Mouse (Mus musculus): ENCODE measurements at regions not wholly inside any gene's neighbourhood (a gene's known extent, or its start where the extent isn't known, plus 50 kb on each side); places are given as distances from the start of the nearest gene placed in this dataset.

DNA sequence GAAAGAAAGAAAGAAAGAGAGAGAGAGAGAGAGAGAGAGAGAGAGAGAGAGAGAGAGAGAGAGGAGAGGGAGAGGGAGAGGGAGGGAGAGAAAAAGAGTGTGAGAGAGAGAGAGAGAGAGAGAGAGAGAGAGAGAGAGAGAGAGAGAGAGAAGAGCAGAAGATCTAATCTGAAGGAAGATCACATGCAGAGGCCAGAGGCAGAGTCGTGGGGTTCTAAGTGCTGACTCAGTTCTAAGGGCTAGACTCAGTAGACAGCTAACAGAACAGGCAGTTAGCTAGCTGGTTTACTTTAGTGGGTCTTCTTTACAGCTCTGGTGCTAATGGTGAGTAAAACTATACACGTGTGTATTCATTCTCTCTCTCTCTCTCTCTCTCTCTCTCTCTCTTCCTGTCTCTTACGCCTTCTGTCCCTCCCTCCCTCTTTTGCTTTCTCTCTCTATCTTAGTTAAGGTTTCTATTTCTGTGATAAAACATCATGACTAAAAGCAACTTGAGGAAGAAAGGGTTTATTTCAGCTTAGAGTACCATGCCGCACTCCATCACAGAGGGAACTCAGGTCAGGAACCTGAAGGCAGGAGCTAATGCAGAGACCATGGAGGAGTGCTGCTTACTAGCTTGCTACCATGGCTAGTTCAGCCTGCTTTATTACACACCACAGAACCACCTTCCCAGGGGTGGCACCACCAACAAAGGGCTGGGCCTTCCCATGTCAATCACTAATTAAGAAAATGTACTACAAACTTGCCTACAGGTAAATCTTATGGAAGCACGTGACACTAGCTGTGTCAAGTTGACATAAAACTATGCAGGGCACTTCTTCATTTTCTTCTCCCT, 142.8 kb upstream of the Jun start:
- H3K9ac ChIP-seq (replicated peaks; ENCODE audit: low read length), result no peak overlapping the region
- H3K4me1 ChIP-seq (ENCODE audit: control insufficient read depth, insufficient read depth, low read length), result no peaks in the 10 kb centered on the region
- no peak overlapping the region for H3K27ac ChIP-seq (replicated peaks; ENCODE audit: low read depth, low read length)
- DNase-seq (no peak), ATAC-seq (ENCODE audit: low FRiP score, low TSS enrichment) (no peak)
- 76% methylated on average over 5 of the region's 5 CpGs for WGBS
- H3K9me3 ChIP-seq (ENCODE audit: control insufficient read depth, low read length), result no peaks in the 10 kb centered on the region
- H3K36me3 ChIP-seq (ENCODE audit: control insufficient read depth, insufficient read depth, low read length), result no peaks in the 10 kb centered on the region
- H3K4me2 ChIP-seq (ENCODE audit: low read length), result no peak overlapping the region
- H3K4me3 ChIP-seq (replicated peaks; ENCODE audit: low read depth, low read length), result no peak overlapping the region
- H3K27me3 ChIP-seq (ENCODE audit: control insufficient read depth, insufficient read depth, low read length), result no peaks in the 10 kb centered on the region

DNA sequence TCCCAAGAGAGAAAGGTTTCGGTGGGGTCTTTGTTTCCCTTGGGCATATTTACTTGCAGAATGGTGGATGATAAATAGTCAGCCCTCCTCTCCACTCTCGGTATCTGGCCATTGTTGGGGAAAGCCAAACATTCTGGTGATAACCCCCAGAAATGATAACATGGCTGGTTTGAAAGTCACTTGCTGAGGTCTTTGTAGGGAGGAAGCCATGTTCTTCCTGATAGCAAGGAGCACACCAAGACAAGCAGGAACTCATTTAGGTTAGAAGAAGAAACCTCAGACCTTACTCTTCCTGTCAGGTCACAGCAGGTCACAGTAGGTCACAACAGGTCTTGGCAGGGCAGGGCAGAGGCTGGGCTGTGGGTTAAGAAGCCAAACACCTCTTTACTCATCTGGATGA, 144.1 kb upstream of the Jun start:
- H3K27me3 ChIP-seq (ENCODE audit: control insufficient read depth, insufficient read depth, low read length), result no peaks in the 10 kb centered on the region
- 86% methylated on average over 2 of the region's 2 CpGs for WGBS
- ATAC-seq (ENCODE audit: low FRiP score, low TSS enrichment), result no peak
- no peak for DNase-seq
- H3K4me2 ChIP-seq (ENCODE audit: low read length), result no peak overlapping the region
- no peak overlapping the region for H3K27ac ChIP-seq (replicated peaks; ENCODE audit: low read depth, low read length)
- H3K36me3 ChIP-seq (ENCODE audit: control insufficient read depth, insufficient read depth, low read length), result no peaks in the 10 kb centered on the region
- H3K9me3 ChIP-seq (ENCODE audit: control insufficient read depth, low read length), result no peaks in the 10 kb centered on the region
- H3K9ac ChIP-seq (replicated peaks; ENCODE audit: low read length), result no peak overlapping the region
- H3K4me1 ChIP-seq (ENCODE audit: control insufficient read depth, insufficient read depth, low read length), result no peaks in the 10 kb centered on the region
- no peak overlapping the region for H3K4me3 ChIP-seq (replicated peaks; ENCODE audit: low read depth, low read length)

DNA sequence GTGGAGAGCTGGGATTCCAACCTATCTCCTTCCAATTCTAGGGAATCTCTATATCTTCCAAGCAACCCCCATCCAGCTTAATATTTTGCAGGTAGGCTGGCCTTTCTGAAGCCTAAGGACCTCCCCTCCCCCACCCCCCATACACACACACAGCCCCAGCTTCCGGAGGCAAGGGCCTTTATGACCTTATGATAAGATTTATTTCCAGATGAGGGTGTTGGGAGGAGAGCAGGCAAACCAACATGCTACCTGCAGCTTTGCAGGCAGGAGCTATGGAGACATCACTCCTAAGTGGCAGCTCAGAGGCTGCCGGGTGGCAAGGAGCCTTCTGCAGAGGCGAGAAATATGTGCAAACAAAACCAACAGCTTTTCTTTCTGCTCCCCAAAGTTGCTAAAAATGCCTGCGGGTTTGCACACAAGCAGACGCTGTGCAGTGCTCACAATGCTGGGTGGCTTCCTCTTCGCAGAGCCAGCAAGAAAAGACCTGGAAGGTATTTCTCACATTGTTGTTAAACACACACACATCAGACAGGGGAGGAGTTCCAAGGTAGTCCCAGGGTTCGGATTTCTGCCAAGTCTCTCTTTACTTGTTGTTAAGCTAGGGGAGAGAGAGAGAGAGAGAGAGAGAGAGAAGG, 145.2 kb upstream of the Jun start:
- Histone ChIP-seq H3K4me2 (ENCODE audit: low read length) (no peak overlapping the region), H3K9me3 (ENCODE audit: control insufficient read depth, low read length) (no peaks in the 10 kb centered on the region), H3K9ac (replicated peaks; ENCODE audit: low read length) (no peak overlapping the region), H3K27ac (replicated peaks; ENCODE audit: low read depth, low read length) (no peak overlapping the region), H3K4me3 (replicated peaks; ENCODE audit: low read depth, low read length) (no peak overlapping the region), H3K36me3 (ENCODE audit: control insufficient read depth, insufficient read depth, low read length) (no peaks in the 10 kb centered on the region), H3K27me3 (ENCODE audit: control insufficient read depth, insufficient read depth, low read length) (no peaks in the 10 kb centered on the region), H3K4me1 (ENCODE audit: control insufficient read depth, insufficient read depth, low read length) (no peaks in the 10 kb centered on the region)
- DNase-seq (no peak), ATAC-seq (ENCODE audit: low FRiP score, low TSS enrichment) (no peak)
- WGBS, result 72% methylated on average over 7 of the region's 7 CpGs

DNA sequence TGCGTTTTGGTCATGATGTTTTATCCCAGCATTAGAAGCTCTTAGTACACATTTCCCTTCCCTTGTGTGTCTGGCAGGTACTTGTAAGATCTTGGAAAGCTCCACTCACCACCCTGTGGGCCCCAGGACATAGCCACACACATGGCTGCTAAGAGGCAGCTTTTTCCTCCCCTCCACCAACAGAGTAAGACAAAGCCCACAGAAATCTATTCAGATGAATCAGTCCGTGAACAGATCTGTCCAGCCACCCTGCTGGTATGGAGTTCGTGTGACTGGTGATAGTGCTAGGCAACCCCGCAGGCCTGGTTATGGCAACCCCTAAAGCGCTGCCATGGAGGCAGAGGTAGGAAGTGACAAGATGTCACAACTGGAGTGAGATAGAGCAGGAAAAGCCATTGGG, 147.4 kb upstream of the Jun start:
- H3K9me3 ChIP-seq (ENCODE audit: control insufficient read depth, low read length), result no peaks in the 10 kb centered on the region
- ATAC-seq (ENCODE audit: low FRiP score, low TSS enrichment), result no peak
- no peaks in the 10 kb centered on the region for H3K4me1 ChIP-seq (ENCODE audit: control insufficient read depth, insufficient read depth, low read length)
- 32% methylated on average over 5 of the region's 5 CpGs for WGBS
- no peak overlapping the region for H3K9ac ChIP-seq (replicated peaks; ENCODE audit: low read length)
- no peaks in the 10 kb centered on the region for H3K27me3 ChIP-seq (ENCODE audit: control insufficient read depth, insufficient read depth, low read length)
- no peak for DNase-seq
- H3K4me2 ChIP-seq (ENCODE audit: low read length), result no peak overlapping the region
- no peak overlapping the region for H3K27ac ChIP-seq (replicated peaks; ENCODE audit: low read depth, low read length)
- no peaks in the 10 kb centered on the region for H3K36me3 ChIP-seq (ENCODE audit: control insufficient read depth, insufficient read depth, low read length)
- no peak overlapping the region for H3K4me3 ChIP-seq (replicated peaks; ENCODE audit: low read depth, low read length)

DNA sequence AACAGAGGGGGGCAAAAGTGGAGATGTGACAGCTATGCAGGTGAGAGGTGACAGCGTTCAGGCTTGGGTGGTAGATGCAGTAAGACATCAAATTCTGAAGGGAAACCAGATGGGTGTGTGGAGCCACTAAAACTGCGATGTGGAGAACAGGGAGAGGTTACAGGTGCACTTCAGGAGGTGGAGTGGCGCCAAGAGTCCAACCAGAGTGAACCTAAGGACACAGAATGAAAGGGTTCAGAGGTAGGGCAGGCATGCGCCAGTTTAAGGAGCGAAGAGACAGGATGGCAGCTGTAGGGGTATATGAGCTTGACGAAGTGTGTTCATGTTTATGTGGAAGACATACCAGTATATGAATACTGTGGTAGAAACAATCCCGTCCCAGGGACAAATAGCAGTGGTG, 148.1 kb upstream of the Jun start:
- no peak for DNase-seq
- Histone ChIP-seq H3K27me3 (ENCODE audit: control insufficient read depth, insufficient read depth, low read length) (no peaks in the 10 kb centered on the region), H3K27ac (replicated peaks; ENCODE audit: low read depth, low read length) (no peak overlapping the region)

DNA sequence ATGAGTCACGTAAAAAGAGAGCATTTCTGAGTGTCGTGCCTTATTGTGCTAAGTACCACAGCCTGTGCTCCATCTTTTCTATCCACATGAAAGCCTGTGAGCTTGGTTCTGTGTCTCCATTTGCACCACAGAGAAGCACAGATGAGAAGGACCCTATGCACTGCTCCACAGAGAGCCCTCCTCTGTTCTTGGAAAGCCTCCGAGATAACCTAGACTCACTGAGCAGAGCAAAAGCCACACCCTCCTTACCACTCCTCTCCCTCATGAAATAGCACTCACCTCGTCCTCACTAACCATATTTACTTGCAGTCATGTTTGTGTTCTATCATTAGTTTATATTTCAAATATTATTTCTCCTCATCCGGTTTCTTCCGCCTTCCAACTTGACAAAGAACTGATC, 150.5 kb upstream of the Jun start:
- ATAC-seq (ENCODE audit: low FRiP score, low TSS enrichment), result no peak
- Histone ChIP-seq H3K27me3 (ENCODE audit: control insufficient read depth, insufficient read depth, low read length) (no peaks in the 10 kb centered on the region), H3K4me3 (replicated peaks; ENCODE audit: low read depth, low read length) (no peak overlapping the region), H3K9me3 (ENCODE audit: control insufficient read depth, low read length) (no peaks in the 10 kb centered on the region), H3K9ac (replicated peaks; ENCODE audit: low read length) (no peak overlapping the region), H3K27ac (replicated peaks; ENCODE audit: low read depth, low read length) (no peak overlapping the region), H3K4me2 (ENCODE audit: low read length) (no peak overlapping the region), H3K4me1 (ENCODE audit: control insufficient read depth, insufficient read depth, low read length) (no peaks in the 10 kb centered on the region), H3K36me3 (ENCODE audit: control insufficient read depth, insufficient read depth, low read length) (no peaks in the 10 kb centered on the region)
- no peak for DNase-seq
- WGBS, result 89% methylated on average over 6 of the region's 6 CpGs

More for the DNA sequence above, 148.1 kb upstream of the Jun start:
- 94% methylated on average over 7 of the region's 7 CpGs for WGBS
- Histone ChIP-seq H3K9ac (replicated peaks; ENCODE audit: low read length) (no peak overlapping the region), H3K4me1 (ENCODE audit: control insufficient read depth, insufficient read depth, low read length) (no peaks in the 10 kb centered on the region), H3K9me3 (ENCODE audit: control insufficient read depth, low read length) (no peaks in the 10 kb centered on the region), H3K4me2 (ENCODE audit: low read length) (no peak overlapping the region), H3K4me3 (replicated peaks; ENCODE audit: low read depth, low read length) (no peak overlapping the region), H3K36me3 (ENCODE audit: control insufficient read depth, insufficient read depth, low read length) (no peaks in the 10 kb centered on the region)
- no peak for ATAC-seq (ENCODE audit: low FRiP score, low TSS enrichment)

DNA sequence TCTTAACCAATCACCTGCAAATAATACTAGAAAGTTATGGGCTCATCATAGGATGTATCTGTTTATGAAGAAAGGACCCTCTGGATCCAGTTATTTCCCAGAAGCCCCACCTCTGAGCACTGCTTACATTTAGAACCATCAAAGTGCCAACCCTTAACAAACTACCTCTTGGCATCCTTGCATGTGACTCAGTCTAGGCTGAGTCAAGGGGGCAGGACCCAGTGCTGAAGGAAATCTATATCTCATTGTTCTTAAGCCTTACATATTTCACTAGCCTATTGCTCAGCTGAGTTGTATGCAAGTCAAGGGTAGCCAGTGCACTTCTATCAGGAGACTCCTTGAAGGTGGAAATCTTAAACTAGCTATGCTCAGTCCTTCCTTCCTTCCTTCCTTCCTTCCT, 151.6 kb upstream of the Jun start:
- ATAC-seq (ENCODE audit: low FRiP score, low TSS enrichment) (no peak), DNase-seq (no peak)
- Histone ChIP-seq H3K9ac (replicated peaks; ENCODE audit: low read length) (no peak overlapping the region), H3K36me3 (ENCODE audit: control insufficient read depth, insufficient read depth, low read length) (no peaks in the 10 kb centered on the region), H3K27ac (replicated peaks; ENCODE audit: low read depth, low read length) (no peak overlapping the region), H3K4me3 (replicated peaks; ENCODE audit: low read depth, low read length) (no peak overlapping the region), H3K4me1 (ENCODE audit: control insufficient read depth, insufficient read depth, low read length) (no peaks in the 10 kb centered on the region), H3K4me2 (ENCODE audit: low read length) (no peak overlapping the region), H3K27me3 (ENCODE audit: control insufficient read depth, insufficient read depth, low read length) (no peaks in the 10 kb centered on the region), H3K9me3 (ENCODE audit: control insufficient read depth, low read length) (no peaks in the 10 kb centered on the region)

DNA sequence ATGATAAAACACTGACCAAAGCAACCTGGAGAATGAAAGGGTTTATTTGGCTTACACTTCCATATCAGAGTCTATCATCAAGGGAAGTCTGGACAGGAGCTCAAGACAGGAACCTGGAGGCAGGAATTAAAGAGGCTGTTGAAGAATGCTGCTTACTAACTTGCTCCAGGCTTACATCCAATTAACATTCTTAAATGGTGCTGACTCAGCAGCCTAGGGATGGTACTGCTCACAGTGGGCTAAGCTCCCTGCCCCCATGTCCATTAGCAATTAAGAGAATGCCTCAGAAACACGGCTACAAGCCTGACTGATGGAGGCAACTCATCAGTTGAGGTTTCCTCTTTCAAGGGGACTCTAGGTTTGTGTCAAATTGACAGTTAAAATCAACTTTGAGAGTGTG, 153.3 kb upstream of the Jun start:
- no peaks in the 10 kb centered on the region for H3K9me3 ChIP-seq (ENCODE audit: control insufficient read depth, low read length)
- no peaks in the 10 kb centered on the region for H3K27me3 ChIP-seq (ENCODE audit: control insufficient read depth, insufficient read depth, low read length)
- H3K4me3 ChIP-seq (replicated peaks; ENCODE audit: low read depth, low read length), result no peak overlapping the region
- H3K36me3 ChIP-seq (ENCODE audit: control insufficient read depth, insufficient read depth, low read length), result no peaks in the 10 kb centered on the region
- WGBS, result 66% methylated on average over 1 of the region's 1 CpGs
- DNase-seq, result no peak
- H3K9ac ChIP-seq (replicated peaks; ENCODE audit: low read length), result no peak overlapping the region
- ATAC-seq (ENCODE audit: low FRiP score, low TSS enrichment), result no peak
- H3K27ac ChIP-seq (replicated peaks; ENCODE audit: low read depth, low read length), result no peak overlapping the region
- no peaks in the 10 kb centered on the region for H3K4me1 ChIP-seq (ENCODE audit: control insufficient read depth, insufficient read depth, low read length)
- H3K4me2 ChIP-seq (ENCODE audit: low read length), result no peak overlapping the region

DNA sequence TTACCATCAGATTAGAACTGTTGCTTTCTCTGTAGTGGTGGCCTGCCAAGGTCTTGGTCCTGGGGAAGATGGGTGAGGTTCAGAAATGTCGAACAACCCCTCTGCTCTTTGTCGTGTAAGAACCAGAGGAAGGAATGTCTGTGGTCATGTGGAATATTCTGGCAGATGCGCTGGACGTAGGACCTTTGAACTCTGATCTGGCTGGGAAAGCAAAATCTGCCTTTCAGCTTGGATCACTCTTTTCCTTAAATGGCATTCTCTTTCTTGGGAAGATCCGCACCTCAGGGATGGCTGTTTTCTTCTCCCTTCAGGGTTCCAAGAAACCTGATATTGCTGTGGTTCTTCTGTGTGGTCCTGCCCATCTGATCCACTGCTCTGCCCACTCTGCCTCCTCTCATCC, 155.8 kb upstream of the Jun start:
- Histone ChIP-seq H3K4me3 (replicated peaks; ENCODE audit: low read depth, low read length) (no peak overlapping the region), H3K4me2 (ENCODE audit: low read length) (no peak overlapping the region), H3K27me3 (ENCODE audit: control insufficient read depth, insufficient read depth, low read length) (no peaks in the 10 kb centered on the region), H3K27ac (replicated peaks; ENCODE audit: low read depth, low read length) (no peak overlapping the region), H3K9me3 (ENCODE audit: control insufficient read depth, low read length) (no peaks in the 10 kb centered on the region), H3K4me1 (ENCODE audit: control insufficient read depth, insufficient read depth, low read length) (no peaks in the 10 kb centered on the region), H3K36me3 (ENCODE audit: control insufficient read depth, insufficient read depth, low read length) (no peaks in the 10 kb centered on the region), H3K9ac (replicated peaks; ENCODE audit: low read length) (no peak overlapping the region)
- ATAC-seq (ENCODE audit: low FRiP score, low TSS enrichment) (no peak), DNase-seq (no peak)
- WGBS, result 82% methylated on average over 5 of the region's 5 CpGs

All from midbrain, embryonic 14.5 days (tissue).